Mouse (Mus musculus) heart, postnatal 0 days (tissue): ENCODE results near the gene Papln. TPM values are rescaled to one million over a fixed set of nuclear protein-coding genes. Genes with fewer than 3 reads are reported as not detected.
A peak's percentile ranks its signal among the peaks of the same experiment; 100 is the strongest.

ENCODE experiments used
- ATAC-seq: fragments of 200-750 bp; cut with Nextera tagmentation; 2 replicates; pipeline ENCODE4 v1.8.0; 2017; ENCODE audit warnings: low read depth, moderate number of reproducible peaks, moderate library complexity; ENCODE audit not compliant: insufficient read depth
- DNase-seq: peaks from one replicate; pipeline ENCODE4 v3.0.0-alpha.2; 2016; ENCODE audit warnings: low spot score
- H3K27ac ChIP-seq: fragments of 300-500 bp; sonication (generic); 2 replicates; pipeline ENCODE4 v1.5.1; 2014; ENCODE audit warnings: low read depth, mild to moderate bottlenecking
- H3K27me3 ChIP-seq: fragments of 300-500 bp; sonication (generic); 2 replicates; pipeline ENCODE4 v1.6.1; 2014; ENCODE audit warnings: low read length, mixed read lengths; ENCODE audit not compliant: control insufficient read depth, insufficient read depth
- H3K36me3 ChIP-seq: fragments of 300-500 bp; sonication (generic); replicated peaks from 2 replicates; pipeline ENCODE4 v1.6.1; 2014; ENCODE audit warnings: low read length, mixed read lengths; ENCODE audit not compliant: control insufficient read depth, insufficient read depth
- H3K4me1 ChIP-seq: fragments of 300-500 bp; sonication (generic); 2 replicates; pipeline ENCODE4 v1.6.1; 2014; ENCODE audit warnings: antibody characterized with exemption; ENCODE audit not compliant: control insufficient read depth, insufficient read depth
- H3K4me2 ChIP-seq: fragments of 300-500 bp; sonication (generic); 2 replicates; pipeline ENCODE4 v1.6.1; 2014; ENCODE audit warnings: low read depth, mild to moderate bottlenecking, low read length, moderate library complexity
- H3K4me3 ChIP-seq: fragments of 300-500 bp; sonication (generic); 2 replicates; pipeline ENCODE4 v1.5.1; 2014; ENCODE audit warnings: low read depth, low read length
- H3K9ac ChIP-seq: fragments of 300-500 bp; sonication (generic); replicated peaks from 2 replicates; pipeline ENCODE4 v1.6.1; 2014; ENCODE audit warnings: low read depth, low read length, mixed read lengths
- H3K9me3 ChIP-seq: fragments of 300-500 bp; sonication (generic); replicated peaks from 2 replicates; pipeline ENCODE4 v1.6.1; 2016; ENCODE audit warnings: low read length; ENCODE audit not compliant: control insufficient read depth
- CTCF ChIP-seq: IDR thresholded peaks from 2 replicates; pipeline ENCODE4 v1.5.1; 2016; ENCODE audit warnings: antibody characterized with exemption, control low read depth, low read depth
- EP300 ChIP-seq: IDR thresholded peaks from 2 replicates; pipeline ENCODE4 v1.6.1; 2016; ENCODE audit warnings: antibody characterized with exemption, low read depth
- WGBS: fragments of 180-500 bp; shearing (Covaris S2); extraction: QIAGEN DNeasy Blood & Tissue Kit; methylation state at CpG from one replicate; pipeline ENCODE4 v1.1.7; 2014; 5-methylcytosine and 5-hydroxymethylcytosine counted together
- polyA plus RNA-seq: library from polyadenylated mRNA; unstranded; fragments of >200 nt; fragmentation: Nextera tagmentation; extraction: Ambion mirVana; gene quantifications from 2 replicates; pipeline ENCODE4 v1.2.1, GENCODE M21; 2015
- total RNA-seq: library from RNA; depleted of rRNA; stranded (reverse); fragments of >200 nt; gene quantifications from 2 replicates; pipeline ENCODE4 v1.2.3, GENCODE M21; 2014; ENCODE audit warnings: low replicate concordance

Papln gene
- total and polyA plus RNA-seq, 2 experiments from 2014 or later = 1.4 to 13.1 TPM

- peaks cover 75% of the 10 kb centered on the region for H3K36me3 ChIP-seq
- 86% methylated on average over 5 of the region's 5 CpGs for WGBS
- ATAC-seq = no peak
These were observed 34.9 kb downstream of the Papln start for GRCm38 (mm10) chr12:83798313-83798712.

DNA sequence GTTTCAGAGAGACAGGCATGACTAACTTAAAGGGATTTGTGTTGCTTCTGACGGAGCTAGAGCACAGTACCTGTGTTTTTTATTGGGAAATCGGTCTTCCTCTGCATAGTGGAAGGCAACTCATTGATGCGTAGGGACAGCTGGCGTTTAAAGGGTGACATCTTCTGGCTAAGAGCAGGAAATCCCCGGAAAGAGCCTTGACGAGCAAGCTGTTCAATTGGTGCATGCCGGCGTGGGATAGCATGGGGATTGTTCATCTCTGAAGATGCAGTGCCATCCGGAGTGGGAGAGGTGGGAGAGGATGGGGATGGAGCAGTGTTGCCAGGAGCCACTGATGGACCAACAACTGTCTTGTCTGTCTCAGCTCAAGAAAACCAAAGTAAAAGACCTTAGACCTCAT, 37.5 kb downstream of the Papln start:
- H3K27ac ChIP-seq = no peak overlapping the region
- H3K9me3 ChIP-seq = peaks cover 7% of the 10 kb centered on the region
- no peaks in the 10 kb centered on the region for H3K27me3 ChIP-seq
- H3K4me3 ChIP-seq = no peak overlapping the region
- H3K4me2 ChIP-seq = no peak overlapping the region
- no peak for ATAC-seq
- H3K9ac ChIP-seq = no peak overlapping the region
- H3K4me1 ChIP-seq = no peaks in the 10 kb centered on the region
- no peak for DNase-seq
- TF ChIP-seq CTCF (0 out of 2 replicates have a peak, but pooled peaks have one; percentile 10), EP300 (no peak)
- H3K36me3 ChIP-seq = peaks cover 79% of the 10 kb centered on the region
- WGBS = 72% methylated on average over 9 of the region's 9 CpGs

More at GRCm38 (mm10) chr12:83798313-83798712, 34.9 kb downstream of the Papln start:
- no peaks in the 10 kb centered on the region for H3K9me3 ChIP-seq
- H3K4me3 ChIP-seq = no peak overlapping the region
- no peak overlapping the region for H3K4me2 ChIP-seq
- DNase-seq = no peak
- TF ChIP-seq CTCF (no peak), EP300 (no peak)
- no peaks in the 10 kb centered on the region for H3K27me3 ChIP-seq
- H3K4me1 ChIP-seq = no peaks in the 10 kb centered on the region
- H3K27ac ChIP-seq = no peak overlapping the region
- no peak overlapping the region for H3K9ac ChIP-seq

DNA sequence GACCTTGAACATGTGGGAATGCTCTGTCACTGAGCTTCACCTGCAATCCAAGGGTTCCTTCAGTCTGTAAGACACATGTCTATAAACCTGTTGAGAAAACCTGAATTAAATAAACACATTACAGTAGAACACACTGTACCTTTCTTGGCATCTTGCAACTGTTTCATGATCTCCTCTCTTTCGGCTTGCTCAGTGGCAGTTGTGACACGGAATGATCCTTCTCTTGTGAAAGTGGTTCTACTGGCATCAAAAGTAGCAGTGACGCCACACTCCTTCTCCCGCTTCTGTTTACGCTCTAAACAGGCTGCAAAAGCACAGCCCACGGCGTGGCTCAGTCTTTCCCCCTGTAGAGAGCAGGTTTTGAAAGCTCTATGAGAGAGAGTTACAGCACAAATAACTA, 40.2 kb downstream of the Papln start:
- H3K9ac ChIP-seq = no peak overlapping the region
- WGBS = 89% methylated on average over 7 of the region's 7 CpGs
- DNase-seq (no peak), ATAC-seq (no peak)
- H3K4me3 ChIP-seq = no peak overlapping the region
- TF ChIP-seq EP300 (no peak), CTCF (no peak)
- H3K4me2 ChIP-seq = no peak overlapping the region
- no peaks in the 10 kb centered on the region for H3K4me1 ChIP-seq
- H3K36me3 ChIP-seq = peaks cover 88% of the 10 kb centered on the region
- H3K9me3 ChIP-seq = peaks cover 13% of the 10 kb centered on the region
- no peak overlapping the region for H3K27ac ChIP-seq
- no peaks in the 10 kb centered on the region for H3K27me3 ChIP-seq

DNA sequence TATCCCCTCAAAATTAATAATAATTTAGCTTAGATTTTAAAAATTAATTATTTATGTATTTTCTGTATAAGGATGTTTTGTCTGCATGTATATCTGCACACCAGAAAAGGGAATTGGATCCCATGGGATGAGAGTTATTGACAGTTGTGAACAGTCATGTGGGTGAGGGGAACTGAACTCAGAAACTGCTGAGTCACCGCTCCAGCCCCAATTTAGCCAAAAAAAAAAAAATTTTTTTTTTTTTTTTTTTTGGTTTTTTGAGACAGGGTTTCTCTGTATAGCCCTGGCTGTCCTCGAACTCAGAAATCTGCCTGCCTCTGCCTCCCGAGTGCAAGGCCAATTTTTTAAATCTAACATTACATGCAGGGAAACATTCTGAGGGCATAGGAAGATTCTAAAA, 48.5 kb downstream of the Papln start:
- Histone ChIP-seq H3K9ac (no peak overlapping the region), H3K4me2 (no peak overlapping the region), H3K4me3 (no peak overlapping the region), H3K4me1 (no peaks in the 10 kb centered on the region), H3K27me3 (no peaks in the 10 kb centered on the region), H3K36me3 (peaks cover 26% of the 10 kb centered on the region), H3K9me3 (no peaks in the 10 kb centered on the region), H3K27ac (no peak overlapping the region)
- no peak for ATAC-seq
- no peak for DNase-seq
- TF ChIP-seq CTCF = no peak
- no peak for TF ChIP-seq EP300
- 93% methylated on average over 3 of the region's 3 CpGs for WGBS

DNA sequence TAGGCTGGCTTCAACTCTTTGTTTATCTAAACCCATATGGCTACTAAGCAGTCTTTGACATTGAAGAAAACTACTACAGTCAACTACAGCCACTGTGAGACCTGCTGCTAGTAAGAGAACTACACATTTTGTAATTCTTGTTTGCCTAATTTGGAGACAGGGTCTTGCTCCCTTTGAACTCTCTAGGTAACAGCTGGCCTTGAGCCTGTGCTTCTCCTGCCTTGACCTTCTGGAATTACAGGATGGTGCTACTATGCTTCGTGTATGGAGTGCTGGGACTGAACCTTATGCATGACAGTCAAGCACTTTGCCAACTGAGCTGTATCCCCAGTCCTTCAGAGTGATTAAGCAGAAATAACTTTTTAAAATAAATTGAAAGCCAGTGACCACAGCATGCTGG, 53.2 kb downstream of the Papln start:
- no peaks in the 10 kb centered on the region for H3K9me3 ChIP-seq
- 86% methylated on average over 1 of the region's 1 CpGs for WGBS
- H3K36me3 ChIP-seq = peaks cover 15% of the 10 kb centered on the region; the same call in 1 of the 2 replicates
- no peak for DNase-seq
- TF ChIP-seq EP300 (no peak), CTCF (no peak)
- no peak overlapping the region for H3K9ac ChIP-seq
- no peak overlapping the region for H3K4me3 ChIP-seq
- no peak for ATAC-seq
- H3K27me3 ChIP-seq = no peaks in the 10 kb centered on the region
- no peak overlapping the region for H3K27ac ChIP-seq
- H3K4me2 ChIP-seq = no peak overlapping the region
- H3K4me1 ChIP-seq = no peaks in the 10 kb centered on the region

GRCm38 (mm10) chr12:83830424-83830823, 67.0 kb downstream of the Papln start:
- WGBS = 81% methylated on average over 3 of the region's 3 CpGs
- no peak for DNase-seq
- Histone ChIP-seq H3K27ac (no peak overlapping the region), H3K27me3 (no peaks in the 10 kb centered on the region), H3K9ac (no peak overlapping the region), H3K36me3 (peaks cover 28% of the 10 kb centered on the region), H3K9me3 (no peaks in the 10 kb centered on the region), H3K4me2 (no peak overlapping the region), H3K4me3 (no peak overlapping the region), H3K4me1 (no peaks in the 10 kb centered on the region)
- TF ChIP-seq CTCF (no peak), EP300 (no peak)
- ATAC-seq = no peak
